Mouse (Mus musculus) left cerebral cortex, postnatal 10 days (tissue): ENCODE data around the gene Tufm. TPM values are rescaled to one million over a fixed set of nuclear protein-coding genes. Genes with fewer than 3 reads are reported as not detected.

Source experiments
- DNase-seq, 2 experiments: peaks; one replicate each; pipeline ENCODE4 v3.0.0; 2021 to 2022; ENCODE audit warnings: low spot score in 2 of 2, mixed read lengths in 1 of 2; ENCODE audit errors: extremely low spot score in 1 of 2
- intact Hi-C: fragments of 180-260 bp; cut with DNase I; formaldehyde crosslinking; loops from one replicate; pipeline ENCODE4 v1.15.1; 2025
- total RNA-seq, 2 experiments: library from RNA; stranded (reverse); gene quantifications; 2 replicates each; pipeline ENCODE4 v1.2.3; 2021

The Tufm gene
- 100 to 1,000 TPM in 1 of 2 experiments, 10 to 100 TPM in 1; 81.6 to 103 TPM for total RNA-seq

DNA sequence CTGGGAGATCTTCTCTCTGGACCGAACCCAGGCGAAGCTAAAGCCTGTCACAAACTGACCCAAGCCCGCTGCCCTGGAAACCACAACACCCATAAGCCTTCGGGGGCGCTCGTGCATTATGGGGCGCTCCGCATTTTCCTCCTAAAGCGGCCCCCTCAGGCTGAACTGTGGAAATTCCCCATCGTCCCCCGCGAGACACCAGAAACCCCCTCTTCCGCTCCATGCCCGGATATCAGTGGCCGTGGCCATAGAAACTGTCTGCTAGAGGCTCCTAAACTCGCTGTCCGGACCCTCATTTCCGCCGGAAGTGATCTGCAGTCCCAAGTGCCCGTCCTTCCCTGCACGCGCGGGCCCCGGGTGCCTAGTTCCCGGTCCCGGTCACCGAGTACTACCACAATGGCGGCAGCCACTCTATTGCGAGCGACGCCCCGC, at the start of gene Tufm:
Gene Tufm (plus strand): TSS at position 310 of the 432 bp plus-strand sequence.
- intact Hi-C loops: no loop called here

DNA sequence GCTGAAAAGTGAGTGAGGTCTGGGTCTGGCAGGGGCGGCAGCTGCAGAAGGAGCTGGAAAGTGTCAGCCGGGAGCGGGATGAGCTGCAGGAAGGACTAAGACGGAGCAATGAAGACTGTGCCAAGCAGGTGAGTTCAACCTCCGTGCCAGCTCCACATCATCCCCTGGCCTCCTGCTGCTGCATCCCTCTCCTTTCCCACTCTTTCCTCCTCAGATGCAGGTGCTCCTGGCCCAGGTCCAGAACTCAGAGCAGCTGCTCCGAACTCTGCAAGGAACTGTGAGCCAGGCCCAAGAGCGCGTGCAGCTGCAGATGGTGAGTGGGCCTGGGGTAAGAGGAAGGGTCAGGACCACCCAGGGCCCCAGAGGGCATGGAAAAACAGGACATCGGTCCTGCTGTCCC, 47.0 kb upstream of the Tufm start:
- intact Hi-C loops: no loop called here
- no peak for DNase-seq

More for the DNA sequence above, at the start of gene Tufm:
- peak; percentile 97 for DNase-seq

DNA sequence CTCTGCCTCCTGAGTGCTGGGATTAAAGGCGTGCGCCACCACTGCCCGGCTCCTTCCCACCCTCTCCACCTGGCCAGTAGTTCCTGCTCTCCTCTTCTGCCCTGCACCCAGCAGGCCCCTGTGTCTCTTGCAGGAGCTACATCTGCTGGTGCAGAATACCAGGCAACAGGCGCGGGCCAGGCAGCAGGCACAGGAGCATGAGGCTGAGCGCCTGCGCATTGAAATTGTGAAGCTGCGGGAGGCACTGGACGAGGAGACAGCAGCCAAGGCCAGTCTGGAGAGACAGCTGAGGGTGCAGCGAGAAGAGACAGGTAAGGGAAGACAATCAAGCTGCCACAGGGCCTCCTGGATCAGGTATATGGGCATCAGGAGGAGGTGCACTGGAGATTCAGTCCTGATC, 43.2 kb upstream of the Tufm start:
- no peak for DNase-seq
- intact Hi-C loops: no loop called here

DNA sequence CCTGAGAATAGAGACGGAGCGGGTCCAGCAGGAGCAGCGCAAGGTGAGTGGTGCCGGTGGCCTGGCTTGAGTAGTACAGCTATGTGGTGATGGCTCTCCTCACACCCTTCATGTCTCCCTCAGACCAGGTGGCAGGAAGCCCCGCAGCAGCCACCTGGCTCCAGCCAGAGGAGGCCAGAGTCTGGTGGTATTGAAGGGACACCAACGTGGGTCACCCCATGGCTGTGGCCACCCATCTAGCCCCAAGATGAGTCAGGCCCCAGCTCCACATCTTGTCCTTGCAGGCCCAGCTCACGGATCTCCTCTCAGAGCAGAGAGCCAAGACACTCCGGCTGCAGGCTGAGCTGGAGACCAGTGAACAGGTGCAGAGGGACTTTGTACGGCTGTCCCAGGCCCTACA, 42.6 kb upstream of the Tufm start:
- no peak for DNase-seq
- intact Hi-C loops: no loop called here

DNA sequence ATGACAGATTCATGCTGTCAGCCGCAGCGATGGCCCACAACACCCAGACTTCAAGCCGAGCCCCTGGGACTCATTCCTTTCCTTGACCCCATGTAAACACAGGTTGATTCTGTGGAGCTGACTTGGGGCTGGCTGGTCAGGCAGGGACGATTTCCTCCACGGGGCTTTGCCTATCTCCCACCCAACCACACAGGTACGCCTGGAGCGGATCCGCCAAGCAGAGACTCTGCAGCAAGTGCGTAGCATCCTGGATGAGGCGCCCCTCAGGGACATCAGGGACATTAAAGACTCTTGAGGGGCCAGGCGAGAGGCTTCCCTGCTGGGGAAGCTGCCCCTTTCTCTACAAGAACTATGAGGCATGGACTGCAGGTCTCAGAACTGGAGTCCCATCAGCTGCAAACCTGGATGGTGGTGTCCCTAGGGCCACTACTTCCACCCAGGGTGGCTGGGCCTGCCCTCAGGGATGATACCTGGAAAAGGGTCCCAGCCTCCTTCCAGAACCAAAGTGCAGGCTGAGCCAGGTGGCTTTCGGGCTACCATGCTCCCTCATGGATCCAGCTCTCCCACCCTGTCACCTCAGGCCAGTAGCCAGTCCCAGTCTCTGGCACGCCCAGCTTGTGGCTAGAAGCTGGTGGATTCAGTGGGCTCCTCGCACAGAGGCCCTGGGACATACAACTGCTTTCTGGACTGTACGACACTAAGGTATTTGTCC, 41.9 kb upstream of the Tufm start:
- DNase-seq: no peak
- intact Hi-C loops: no loop called here

DNA sequence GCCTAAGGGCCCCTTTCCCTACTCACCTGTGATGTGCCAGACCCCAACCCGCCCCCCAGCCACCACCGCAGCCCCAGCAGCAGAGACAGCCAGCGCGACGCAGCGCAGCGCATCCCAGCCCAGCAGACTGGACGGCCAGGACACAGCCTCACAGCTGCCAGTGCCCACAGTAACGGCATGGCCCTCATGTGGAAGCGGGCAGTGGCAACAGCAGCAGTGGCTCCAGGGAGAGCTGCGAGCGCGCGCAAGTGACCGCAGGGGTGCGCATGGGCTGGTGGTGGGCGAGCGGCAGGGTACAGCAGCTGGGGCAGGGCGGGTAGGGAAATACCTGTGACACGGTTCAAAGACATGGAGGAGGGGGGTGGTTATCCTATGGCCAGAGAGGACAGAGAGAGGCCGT, 40.9 kb upstream of the Tufm start:
- intact Hi-C loops: no loop called here
- no peak for DNase-seq

DNA sequence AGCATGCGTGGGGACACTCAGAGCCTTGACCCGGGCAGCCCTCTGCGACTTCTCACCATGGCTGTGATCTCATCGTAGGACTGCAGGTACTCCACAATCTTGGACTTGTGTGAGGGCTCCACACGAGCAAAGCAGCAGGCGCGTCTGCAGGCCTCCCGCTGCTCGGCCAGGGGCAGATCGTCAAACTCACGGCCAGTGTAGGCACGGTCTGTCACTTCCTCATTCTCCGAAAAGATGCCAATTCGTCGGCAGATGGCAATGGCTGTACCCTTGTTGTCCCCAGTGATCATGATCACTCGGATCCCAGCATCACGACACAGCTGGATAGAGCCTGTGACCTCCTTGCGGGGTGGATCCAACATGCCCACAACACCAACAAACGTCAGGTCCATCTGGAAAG, 38.7 kb upstream of the Tufm start:
- no peak for DNase-seq
- intact Hi-C loops: no loop called here

DNA sequence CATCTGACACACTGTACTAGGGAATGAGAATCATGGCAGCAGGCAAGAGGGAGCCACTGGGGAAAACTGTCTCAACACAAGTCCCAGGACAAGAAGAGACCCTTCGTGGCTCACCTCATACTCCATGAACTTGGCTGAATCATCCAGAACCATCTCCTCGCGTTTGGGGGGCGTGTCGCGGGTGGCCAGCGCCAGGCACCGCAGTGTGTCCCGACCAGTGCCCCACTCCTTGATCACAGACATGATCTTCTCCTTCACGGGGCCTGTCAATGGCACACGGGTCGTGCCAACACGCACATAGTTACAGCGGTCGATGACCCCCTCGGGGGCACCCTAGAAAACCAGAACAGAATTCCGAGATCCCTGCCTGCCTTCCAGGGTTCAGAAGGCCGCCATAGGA, 37.2 kb upstream of the Tufm start:
- DNase-seq: no peak

DNA sequence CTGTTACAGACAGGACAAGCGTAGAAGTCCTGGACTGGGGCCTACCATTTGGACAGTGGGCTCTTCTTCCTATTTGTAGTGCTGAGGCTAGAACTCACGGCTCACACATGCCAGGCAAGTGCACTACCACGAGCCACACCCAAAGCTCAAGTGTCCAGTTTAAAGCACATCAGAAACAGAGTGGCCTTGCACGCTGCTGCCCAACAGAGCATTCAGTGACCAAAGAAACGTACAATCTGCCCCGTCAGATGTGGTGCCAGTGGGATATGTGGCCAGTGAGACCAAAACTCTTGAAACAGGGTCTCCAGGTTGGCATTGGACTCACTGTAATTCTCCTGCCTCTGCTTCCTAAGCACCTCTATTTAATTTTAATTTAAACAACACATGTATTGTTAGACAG, 36.5 kb upstream of the Tufm start:
- DNase-seq: no peak
- intact Hi-C loops: no loop called here

More for the DNA sequence above, 37.2 kb upstream of the Tufm start:
- intact Hi-C loops: no loop called here

DNA sequence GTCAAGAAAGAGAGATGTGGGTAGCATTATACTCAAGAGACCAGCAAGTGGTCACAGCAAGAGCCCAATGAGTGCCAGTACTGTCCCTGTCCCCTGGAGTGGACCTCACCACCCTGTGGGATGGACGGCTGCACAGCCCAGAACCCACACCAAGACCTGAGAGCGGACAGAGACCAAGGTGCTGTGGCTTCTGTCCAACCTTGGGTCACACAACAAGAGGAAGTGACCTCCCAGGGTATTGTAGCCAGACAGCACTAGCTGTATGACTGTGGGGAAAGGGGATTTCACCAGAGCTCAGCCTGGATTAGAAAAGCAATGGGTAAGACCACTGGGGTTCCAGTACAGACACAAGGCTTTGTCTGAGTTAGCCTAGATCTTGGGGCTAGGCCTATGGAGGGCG, 34.9 kb upstream of the Tufm start:
- intact Hi-C loops: no loop called here
- DNase-seq: no peak

DNA sequence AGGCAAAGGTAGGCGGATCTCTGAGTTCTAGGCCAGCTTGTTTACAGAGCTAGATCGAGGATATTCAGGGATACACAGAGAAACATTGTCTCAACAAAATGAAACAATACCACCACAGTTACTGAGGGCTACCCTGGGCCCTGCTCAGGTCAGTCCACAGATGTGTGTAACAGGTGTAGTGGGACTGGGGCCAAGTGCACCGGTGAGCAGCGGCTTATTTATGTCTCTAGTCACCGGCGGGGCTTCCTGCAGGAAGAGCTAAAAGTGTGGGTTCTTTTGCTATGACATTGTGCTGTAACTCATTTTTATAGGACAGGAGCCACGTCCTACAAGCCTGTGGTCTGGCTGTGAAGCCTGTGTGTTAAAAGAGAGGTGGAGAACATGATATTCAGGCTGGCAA, 33.3 kb upstream of the Tufm start:
- intact Hi-C loops: no loop called here
- DNase-seq: no peak

DNA sequence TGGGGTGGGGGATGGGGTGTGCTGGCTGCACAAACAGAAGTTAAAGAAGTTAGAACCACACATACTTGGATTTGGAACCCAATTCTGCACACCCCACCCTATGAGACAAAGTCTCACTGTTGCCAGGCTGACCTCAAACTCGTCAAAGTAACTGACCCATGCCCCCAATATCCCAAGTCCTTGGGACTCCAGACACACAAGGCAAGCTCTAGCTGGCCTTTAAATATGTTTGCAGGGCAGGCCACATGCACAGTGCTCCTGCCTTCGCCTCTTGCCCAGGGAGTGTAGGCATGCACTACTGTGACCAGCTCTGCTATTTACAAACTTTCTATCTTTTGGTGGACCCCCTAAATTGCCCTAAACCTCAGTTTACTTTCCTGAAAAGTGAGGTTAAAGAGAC, 31.9 kb upstream of the Tufm start:
- intact Hi-C loops: no loop called here
- no peak for DNase-seq

DNA sequence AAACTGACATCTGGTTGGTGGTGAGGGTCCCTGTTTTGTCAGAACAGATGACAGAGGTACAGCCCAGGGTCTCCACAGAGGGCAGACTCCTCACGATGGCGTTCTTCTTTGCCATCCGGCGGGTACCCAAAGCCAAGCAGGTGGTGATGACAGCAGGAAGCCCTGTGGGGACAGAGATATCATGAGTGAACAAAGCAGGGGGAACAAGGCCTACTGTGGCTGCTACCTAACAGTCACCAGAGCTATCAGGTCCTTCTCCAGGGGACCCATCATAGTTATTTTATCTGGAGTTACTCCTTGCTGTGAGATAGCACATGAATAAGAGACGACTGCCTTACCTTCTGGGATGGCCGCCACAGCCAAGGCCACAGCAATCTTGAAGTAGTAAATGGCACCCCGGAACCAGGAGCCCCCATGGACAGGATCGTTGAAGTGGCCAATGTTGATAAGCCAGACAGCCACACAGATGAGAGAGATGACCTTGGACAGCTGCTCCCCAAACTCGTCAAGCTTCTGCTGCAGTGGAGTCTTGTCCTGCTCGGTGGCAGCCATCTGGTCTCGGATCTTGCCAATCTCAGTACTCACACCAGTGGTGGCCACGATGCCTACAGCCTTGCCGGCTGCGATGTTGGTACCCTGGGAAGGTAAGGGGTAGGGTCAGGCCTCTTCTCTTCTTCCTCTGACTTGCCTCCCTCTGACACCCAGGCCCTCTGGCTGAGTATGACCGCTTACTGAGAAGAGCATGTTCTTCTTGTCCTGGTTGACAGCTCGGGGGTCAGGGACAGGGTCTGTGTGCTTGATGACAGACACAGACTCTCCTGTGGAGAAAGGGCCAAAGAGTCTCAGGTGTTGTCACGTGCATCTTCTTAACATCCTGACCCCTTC, 30.5 kb upstream of the Tufm start:
- DNase-seq: no peak
- intact Hi-C loops: no loop called here

DNA sequence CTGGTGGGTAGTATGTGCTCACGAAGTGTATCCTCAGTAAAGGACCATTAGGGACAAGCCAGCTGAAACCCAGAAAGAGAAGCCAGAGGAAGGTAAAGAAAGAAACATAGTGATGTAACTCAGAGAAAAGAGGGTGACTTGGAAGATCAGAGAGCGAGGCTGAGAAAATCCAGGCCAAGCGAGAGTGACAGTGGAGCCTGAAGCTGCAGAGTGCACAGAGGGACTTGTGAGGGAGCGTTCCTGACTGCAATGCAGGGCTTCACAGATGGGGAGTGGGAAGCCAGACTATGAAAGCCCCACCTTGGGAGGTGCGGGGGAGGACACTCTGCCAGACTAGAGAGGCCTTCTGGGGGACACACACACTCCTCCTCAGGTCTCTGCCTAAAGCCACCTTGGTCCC, 28.9 kb upstream of the Tufm start:
- intact Hi-C loops: no loop called here
- no peak for DNase-seq

DNA sequence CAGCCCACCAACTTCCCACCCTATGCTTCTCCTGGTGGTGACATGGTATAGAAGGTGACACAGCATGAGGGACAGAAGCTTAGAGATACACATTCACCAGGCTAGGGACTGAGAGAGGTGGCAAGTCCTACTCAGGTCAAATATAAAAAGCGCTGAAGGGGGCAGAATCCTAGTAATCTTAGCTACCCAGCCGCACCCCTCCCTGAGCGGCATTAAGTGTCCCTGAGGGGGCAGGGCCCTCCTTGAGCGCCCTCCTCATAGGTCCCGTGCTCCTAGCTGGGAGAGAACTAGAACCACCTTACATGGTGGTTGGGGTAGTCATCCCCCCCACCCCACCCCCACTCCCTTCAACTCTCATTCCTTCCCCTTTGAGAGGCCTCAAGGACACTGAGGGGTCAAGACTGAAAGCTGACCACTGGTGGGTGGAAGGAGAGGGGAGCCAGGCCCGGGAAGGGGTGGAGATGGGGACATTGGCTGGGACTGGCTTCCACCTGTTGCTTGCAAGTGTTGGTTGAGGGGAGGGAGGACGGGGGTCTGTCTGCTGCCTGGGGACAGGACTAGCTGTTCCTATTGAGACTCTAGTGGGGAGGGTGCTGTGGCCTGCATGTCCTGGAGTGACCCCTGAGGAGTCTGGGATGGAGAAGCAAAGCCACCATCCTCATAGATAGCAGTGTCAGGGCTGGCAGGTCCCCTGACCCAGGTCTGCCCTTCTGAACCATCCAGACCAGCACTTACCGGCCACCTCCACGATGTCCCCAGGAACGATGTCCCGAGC, 28.1 kb upstream of the Tufm start:
- intact Hi-C loops: no loop called here
- DNase-seq: no peak

DNA sequence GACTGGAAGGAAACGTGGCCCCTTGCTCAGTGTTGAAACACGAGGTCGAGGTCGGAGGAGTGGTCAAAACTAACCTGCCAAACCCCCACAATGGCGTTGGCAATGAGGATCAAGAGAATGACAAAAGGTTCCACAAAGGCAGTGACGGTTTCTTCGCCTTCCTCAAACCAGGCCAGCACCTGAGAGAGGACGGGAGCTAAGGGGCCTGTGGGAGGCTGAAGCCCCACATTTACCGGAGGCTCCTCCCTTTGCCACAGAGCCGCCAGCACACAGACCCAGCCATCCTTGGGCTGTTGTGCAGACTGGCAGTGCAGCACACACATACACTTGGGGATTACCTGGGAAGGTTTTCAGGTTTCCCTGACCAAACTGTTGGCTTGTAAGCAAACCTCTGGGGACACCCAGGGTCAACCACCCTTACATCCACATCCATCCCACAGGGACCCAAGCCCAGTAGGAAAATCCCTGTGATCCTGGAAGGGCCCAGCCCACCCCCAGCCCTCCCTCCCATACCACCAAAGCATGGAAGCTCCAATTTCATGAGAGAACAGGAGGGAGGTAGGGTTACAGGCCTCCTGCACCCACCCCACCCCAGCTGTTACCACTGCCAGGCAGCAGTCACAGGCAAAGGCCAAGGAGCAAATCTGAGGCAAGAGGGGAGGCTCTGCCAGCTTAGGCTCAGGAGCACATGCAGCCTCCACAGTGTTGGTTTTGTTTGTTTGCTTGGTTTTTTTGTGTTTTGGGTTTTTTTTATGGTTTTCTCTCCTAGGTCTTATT, 26.4 kb upstream of the Tufm start:
- intact Hi-C loops: no loop called here
- DNase-seq: no peak

DNA sequence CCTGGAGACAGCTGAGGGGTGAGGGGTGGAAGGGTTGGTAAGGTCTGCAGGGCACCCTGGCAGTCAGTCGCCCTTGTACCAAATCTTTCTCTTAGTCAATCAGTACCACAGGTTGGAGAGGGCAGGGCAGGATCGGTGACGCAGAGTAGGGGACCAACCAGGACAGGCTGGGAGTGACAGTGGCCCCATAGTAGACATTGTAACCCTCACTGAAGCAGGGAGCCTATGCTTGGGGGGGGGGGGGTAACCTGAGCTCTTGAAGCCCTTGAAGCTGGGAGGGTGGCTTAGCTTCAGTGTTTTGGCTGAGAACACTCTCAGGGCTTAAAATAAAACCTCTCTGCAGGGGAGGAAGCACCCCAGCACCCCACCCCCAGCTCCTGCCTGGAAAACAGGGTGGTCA, 25.5 kb upstream of the Tufm start:
- intact Hi-C loops: no loop called here
- no peak for DNase-seq

DNA sequence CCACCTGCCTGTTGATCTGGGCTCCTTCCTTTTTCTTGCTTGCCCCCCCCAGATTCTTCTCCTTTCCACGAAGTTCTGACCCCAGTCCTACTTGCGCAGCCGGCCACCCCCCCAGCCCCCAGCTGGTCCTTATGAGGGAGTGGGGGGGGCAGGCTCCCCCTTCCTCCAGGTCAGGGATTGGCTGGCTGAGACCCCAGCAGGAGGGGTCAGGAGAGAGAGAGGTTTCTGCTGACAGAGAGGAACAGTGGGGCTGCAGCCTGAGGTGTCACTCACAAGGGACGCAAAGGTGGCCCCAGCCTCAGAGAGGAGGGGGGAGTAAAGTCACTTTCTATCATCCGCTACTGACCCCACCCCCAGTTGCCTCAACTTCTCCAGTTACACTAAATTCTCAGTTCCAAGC, 24.2 kb upstream of the Tufm start, which contains the start of gene Atp2a1:
Gene Atp2a1 (minus strand): TSS at position 105 of the 400 bp plus-strand sequence.
- intact Hi-C loops: no loop called here
- DNase-seq: no peak

DNA sequence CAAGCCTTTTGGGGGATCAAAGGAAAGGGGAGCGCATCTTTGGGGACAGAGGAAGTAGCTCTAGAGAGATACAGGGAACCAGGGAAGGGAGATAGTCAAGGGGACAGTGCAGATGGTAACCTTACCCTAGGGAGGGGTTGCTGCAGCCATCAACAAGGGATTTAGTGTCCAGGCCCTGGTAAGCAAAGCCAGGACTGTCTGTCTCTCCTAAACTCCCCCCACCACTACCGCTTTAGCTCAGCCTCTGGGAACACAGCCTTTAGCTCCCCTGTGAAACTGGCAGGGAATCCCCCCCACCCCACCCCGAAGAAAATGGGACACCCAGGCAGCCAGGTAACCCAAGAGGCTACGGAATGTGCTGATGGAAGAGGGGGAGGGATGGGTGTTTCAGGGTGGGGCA, 23.6 kb upstream of the Tufm start:
- no peak for DNase-seq
- intact Hi-C loops: no loop called here
